Mouse (Mus musculus): ENCODE measurements around the gene Trappc12. TPM values are rescaled to one million over a fixed set of nuclear protein-coding genes. Genes with fewer than 3 reads are reported as not detected.

Gene Trappc12
- polyA plus RNA-seq (2012; rRNA removed), result 53.6 and 59.9 TPM in 2 replicates

DNA sequence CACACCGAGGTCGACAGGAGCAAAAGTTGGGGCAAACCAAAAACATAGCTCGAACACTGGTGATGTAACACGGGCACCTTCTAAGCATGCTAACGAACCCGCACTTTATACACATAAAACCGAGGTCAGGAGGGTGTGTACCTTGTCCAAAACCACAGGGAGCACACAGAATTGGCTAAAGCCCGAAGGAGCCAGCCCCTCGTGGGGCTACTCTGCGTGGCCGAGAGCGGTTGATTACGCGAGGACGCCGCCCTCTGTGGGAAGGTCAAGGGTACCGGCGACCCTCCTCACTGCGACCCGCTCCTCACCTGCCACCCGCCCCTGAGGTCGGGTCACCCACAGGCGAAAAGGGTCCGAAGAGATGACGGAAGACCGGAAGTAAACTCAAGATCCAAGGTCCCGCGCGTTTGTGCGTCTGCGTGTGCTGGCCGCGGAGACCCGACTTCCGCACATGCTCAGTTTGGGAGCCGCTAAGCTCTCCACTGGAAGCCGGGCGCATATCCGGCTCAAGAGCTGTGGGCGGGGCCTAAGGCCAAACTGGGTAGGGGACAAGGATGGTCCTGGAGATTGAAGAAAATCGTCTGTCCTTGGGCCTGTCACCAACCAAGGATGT is at the start of gene Trappc12:
Trappc12 (minus strand) TSS at position 452 of the 613 bp plus-strand sequence.
- DNase-seq (ENCODE audit: extremely low spot score in 1 of 2, low spot score in 1 of 2), result peak; percentile 75 to 87

DNA sequence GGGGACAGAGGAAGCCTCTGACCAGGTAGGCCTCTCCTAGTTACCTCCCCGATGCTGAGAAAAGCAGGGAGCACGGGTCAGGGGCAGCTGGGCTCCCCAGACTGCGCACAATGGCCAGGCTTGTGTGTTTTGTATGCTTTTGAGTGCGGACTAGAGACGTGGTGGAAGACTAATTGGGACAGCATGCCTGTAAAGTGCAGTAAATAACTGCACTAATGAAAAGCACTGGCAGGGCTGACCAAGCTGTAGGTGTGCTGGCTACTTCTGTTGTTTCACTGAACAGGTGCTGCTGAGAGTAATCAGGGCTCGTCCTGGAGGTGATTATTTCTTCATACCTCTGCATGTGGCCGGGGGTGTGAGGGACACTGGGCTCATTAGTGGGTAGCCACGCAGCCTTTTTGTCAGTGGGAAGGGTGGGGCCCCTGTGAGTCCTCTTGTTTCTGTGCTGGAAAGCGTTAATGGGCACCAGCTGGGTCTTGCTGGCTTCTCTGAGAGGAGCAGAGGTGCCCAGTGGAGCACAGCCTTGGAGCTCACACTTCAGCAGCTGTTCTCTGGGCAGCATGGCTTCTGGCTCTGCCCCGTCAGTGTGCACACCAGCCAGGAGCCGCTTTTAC is 49.6 kb upstream of the Trappc12 start:
- no peak for DNase-seq (ENCODE audit: extremely low spot score in 1 of 2, low spot score in 1 of 2)

- DNase-seq (ENCODE audit: extremely low spot score in 1 of 2, low spot score in 1 of 2), result no peak
These were observed 46.7 kb upstream of the Trappc12 start for GRCm38 (mm10) chr12:28796881-28797420.

DNA sequence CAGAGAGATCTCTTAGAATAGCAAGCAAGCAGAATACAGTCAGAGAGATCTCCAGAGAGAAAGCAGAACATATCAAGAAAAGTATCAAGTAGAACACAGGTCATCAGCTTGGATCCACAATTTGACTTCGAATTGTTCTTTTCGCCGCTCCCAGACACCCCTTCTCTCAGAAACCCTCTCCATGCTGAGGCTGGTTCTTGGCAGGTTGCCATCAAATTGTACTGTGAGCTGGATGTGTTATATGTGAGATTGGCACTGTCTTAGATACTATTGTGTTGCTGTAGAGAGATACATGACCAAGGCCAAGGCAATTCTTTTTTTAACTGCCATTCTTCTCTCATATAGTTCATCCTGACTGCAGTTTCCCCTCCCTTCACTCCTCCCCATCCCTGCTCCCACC is 44.8 kb upstream of the Trappc12 start:
- no peak for DNase-seq (ENCODE audit: extremely low spot score in 1 of 2, low spot score in 1 of 2)

DNA sequence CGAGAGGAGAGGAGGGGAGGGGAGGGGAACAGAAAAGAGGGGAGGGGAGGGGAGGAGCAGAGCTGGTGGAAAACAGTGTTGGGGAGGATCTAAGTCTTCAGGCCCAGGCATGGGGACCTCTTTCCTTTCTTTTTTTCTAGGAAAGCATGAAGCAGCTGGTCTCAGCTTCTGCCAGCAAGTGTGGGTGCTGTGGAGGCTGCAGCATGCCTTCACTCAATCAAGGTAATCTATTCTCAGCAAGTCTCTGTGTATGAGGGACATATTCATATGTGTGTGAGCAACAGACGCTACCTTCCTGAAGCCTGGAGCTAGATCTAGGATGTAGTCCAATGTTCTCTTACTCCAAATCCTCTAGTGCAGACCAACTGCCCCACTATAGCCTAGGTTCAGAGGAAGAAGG is 43.4 kb upstream of the Trappc12 start:
- peak; percentile 65 to 77 for DNase-seq (ENCODE audit: extremely low spot score in 1 of 2, low spot score in 1 of 2)

GRCm38 (mm10) chr12:28792613-28793012 is 42.3 kb upstream of the Trappc12 start:
- no peak for DNase-seq (ENCODE audit: extremely low spot score in 1 of 2, low spot score in 1 of 2)

- no peak for DNase-seq (ENCODE audit: extremely low spot score in 1 of 2, low spot score in 1 of 2)
These were observed 36.0 kb upstream of the Trappc12 start for GRCm38 (mm10) chr12:28786310-28786709.

DNA sequence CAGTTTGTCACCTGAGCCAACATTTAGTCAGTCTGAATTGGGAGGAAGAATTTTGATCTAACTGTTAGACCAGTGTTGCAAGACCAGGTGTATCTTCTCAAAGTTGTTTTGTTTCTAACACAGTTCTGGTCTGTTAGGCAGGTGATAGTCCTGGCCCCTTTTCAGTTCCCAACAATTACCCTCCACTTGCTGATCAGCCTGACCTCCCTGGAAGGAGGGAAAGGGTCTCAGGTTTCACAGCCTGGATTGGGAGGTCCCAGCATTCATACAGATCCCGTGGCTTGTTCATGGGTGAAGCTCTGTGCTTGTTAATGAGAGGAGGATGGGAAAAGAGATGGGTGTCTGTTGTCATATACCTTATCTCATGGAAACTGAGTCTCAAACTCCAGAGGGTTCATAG is 35.0 kb upstream of the Trappc12 start:
- no peak for DNase-seq (ENCODE audit: extremely low spot score in 1 of 2, low spot score in 1 of 2)

DNA sequence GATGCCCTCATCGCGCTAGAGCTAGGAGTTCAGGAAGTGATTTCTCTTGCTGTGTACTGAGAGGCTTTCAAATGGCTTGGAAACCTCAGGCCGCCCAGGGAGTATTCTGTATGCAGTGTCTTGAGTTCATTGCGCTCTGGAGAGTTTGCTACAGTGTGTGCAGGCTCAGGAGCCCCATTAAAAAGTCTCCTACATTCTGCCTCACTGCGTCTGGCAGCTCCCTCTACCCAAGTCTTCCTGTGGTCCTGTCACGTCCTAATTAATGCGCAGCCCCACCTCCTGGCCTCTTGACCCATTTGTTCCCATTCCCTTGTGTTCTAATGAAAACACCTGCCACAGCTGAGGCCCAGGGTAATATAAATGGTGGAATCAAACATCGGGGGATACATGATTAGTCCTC is 34.6 kb upstream of the Trappc12 start:
- no peak for DNase-seq (ENCODE audit: extremely low spot score in 1 of 2, low spot score in 1 of 2)

DNA sequence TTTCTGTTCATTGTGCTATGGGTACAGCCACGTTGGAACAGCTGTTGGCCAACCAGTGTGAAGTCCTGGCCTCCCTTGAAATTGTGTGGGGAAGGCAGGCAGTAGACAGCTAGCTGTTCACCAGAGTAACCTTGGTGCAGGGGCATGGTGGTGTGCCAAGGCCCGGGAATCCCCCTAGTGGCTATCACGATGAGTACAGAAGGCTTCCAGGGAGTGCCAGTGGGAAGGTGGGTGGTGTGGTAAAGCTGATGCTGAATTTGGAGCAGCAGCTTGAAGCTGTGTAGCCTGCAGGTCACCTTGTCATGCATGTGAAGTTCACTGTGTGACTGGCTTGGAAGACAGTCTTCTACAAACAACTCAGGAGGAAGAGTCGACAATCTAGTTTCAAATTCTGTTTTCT is 34.1 kb upstream of the Trappc12 start:
- DNase-seq (ENCODE audit: extremely low spot score in 1 of 2, low spot score in 1 of 2), result peak; percentile 38 to 72

DNA sequence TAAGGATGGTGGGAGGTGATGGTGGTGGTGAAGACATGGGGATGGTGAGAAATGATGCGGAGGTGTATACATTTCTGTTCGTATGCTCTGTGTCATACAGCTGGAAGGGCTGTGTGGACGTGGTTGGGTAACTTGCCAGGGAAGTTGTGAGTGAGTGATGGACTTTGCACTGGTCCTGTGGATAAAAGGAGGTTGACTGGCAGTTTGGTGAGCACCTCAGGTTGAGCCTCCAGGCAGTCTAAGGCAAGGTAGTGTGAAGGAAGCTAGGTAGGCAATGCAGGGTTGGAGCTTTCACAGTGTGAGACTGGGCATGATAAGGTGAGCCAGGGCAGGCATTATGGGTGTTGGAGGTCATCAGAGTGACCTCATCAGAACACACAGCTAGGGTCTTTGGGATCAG is 32.4 kb upstream of the Trappc12 start:
- DNase-seq (ENCODE audit: extremely low spot score in 1 of 2, low spot score in 1 of 2), result no peak

- no peak for DNase-seq (ENCODE audit: extremely low spot score in 1 of 2, low spot score in 1 of 2)
These were observed 29.9 kb upstream of the Trappc12 start for GRCm38 (mm10) chr12:28780180-28780579.

GRCm38 (mm10) chr12:28775627-28776026 is 25.4 kb upstream of the Trappc12 start:
- no peak for DNase-seq (ENCODE audit: extremely low spot score in 1 of 2, low spot score in 1 of 2)

- no peak for DNase-seq (ENCODE audit: extremely low spot score in 1 of 2, low spot score in 1 of 2)
These were observed 24.8 kb upstream of the Trappc12 start for GRCm38 (mm10) chr12:28775120-28775519.

DNA sequence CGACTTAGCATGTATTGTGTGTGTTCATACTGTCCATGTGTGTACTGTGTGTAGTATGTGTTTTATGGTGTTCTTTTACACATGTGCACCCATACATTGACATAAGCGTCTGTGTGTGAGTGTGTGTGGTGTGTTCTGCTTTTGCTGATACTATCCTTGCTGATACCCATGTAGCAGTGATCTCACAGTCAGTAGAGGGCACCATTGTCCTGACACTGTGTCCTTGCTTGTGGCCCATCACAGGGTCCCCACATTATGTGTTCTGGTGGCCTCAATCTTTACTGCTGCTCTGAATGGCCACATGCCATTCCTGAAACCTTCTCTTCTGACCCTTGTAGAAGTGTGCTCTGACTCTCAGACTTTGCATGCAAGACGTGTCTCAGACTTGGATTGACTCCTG is 23.5 kb upstream of the Trappc12 start:
- peak in 1 of 2 experiments; percentile 45 for DNase-seq (ENCODE audit: extremely low spot score in 1 of 2, low spot score in 1 of 2)

GRCm38 (mm10) chr12:28769953-28770352 is 19.7 kb upstream of the Trappc12 start:
- DNase-seq (ENCODE audit: extremely low spot score in 1 of 2, low spot score in 1 of 2), result no peak

- DNase-seq (ENCODE audit: extremely low spot score in 1 of 2, low spot score in 1 of 2), result no peak
These were observed 5.7 kb upstream of the Trappc12 start for GRCm38 (mm10) chr12:28756019-28756418.

GRCm38 (mm10) chr12:28751508-28752263 is 1.4 kb upstream of the Trappc12 start, which contains the start of gene Eipr1:
Eipr1 (plus strand) TSS chr12:28751803.
- DNase-seq (ENCODE audit: extremely low spot score in 1 of 2, low spot score in 1 of 2), result peak; percentile 88 to 95

DNA sequence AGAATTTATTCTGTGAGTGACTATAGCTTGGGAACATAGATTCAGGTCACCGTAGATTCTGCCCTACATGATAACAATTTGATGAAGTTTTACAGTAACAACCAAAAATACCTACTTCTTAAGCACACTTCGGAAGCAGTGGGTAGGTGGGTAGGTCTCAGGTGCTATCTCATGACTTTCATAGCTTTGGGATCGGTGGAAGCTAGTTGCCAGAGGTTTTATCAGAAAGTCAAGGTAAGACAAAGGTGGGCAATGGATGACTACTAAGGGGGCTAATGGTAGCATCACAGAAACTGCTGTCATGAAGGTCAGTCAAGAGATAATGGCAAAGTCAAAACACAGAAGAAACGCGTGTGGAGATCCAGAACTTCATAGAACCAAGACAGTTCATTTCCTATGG is 604 bp upstream of the Trappc12 start:
- DNase-seq (ENCODE audit: extremely low spot score in 1 of 2, low spot score in 1 of 2), result no peak

DNA sequence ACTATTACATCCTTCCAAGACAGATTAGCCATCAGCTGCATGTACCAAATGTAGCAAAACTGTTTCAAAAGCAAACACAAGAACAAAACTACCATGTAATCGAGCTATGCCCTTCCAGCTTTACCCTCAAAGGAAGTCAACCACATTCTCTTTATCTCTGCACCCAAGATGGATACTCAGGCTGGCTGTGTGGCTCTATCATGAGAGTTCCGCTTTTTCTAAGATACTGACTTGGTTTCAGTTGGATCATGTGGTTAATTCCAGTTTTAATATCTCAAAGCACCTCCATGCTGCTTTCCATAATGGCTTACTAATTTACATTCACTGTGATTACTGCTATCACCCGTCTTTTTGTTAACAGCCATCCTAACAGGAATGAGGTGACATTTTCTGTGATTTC is 6.9 kb downstream of the Trappc12 start:
- DNase-seq (ENCODE audit: extremely low spot score in 1 of 2, low spot score in 1 of 2), result no peak

DNA sequence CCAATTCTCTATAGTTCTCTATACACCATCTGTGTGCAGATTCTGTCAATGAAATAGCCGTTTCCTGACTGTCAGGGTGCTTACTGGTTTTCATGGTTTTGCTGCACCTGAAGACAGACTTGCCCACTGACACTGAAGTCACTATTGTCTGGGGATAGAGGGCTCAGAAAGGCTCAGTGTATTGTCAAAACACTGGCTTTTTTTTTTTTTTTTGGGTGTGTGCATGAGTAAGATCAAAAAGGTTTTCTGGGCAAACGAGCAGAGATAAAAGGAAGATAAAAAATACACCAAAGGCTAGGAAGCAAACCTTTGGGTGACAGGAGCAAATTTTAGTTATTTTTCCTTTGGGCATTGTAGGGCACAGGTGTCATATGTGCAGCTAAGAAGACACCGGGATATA is 15.0 kb downstream of the Trappc12 start:
- DNase-seq (ENCODE audit: extremely low spot score in 1 of 2, low spot score in 1 of 2), result no peak

Data from frontal cortex, adult 2 months (tissue).